Mouse (Mus musculus) liver, adult 2 months (tissue): Measurements from ENCODE around the gene Kcnq1.
A peak's percentile ranks its signal among the peaks of the same experiment; 100 is the strongest.

Source experiments
- CTCF ChIP-seq: fragments of 200-500 bp; IDR thresholded peaks from 2 replicates; pipeline ENCODE4 v1.5.1; 2011; ENCODE audit warnings: low read depth, low read length, control low read depth
- POLR2A ChIP-seq: fragments of 200-500 bp; IDR thresholded peaks from 2 replicates; pipeline ENCODE4 v1.6.1; 2011; ENCODE audit warnings: low read length, control low read depth; ENCODE audit not compliant: insufficient read depth; ENCODE audit errors: extremely low read depth

GRCm38 (mm10) chr7:143473347-143474101 lies 367.4 kb downstream of the Kcnq1 start, which contains the start of gene Slc22a18:
- no peak for TF ChIP-seq CTCF
- TF ChIP-seq POLR2A: peak; percentile 45; the same call in 1 of the 2 replicates
